ENCODE assay signal across 9 mouse cellular contexts in the genomic region with DNA sequence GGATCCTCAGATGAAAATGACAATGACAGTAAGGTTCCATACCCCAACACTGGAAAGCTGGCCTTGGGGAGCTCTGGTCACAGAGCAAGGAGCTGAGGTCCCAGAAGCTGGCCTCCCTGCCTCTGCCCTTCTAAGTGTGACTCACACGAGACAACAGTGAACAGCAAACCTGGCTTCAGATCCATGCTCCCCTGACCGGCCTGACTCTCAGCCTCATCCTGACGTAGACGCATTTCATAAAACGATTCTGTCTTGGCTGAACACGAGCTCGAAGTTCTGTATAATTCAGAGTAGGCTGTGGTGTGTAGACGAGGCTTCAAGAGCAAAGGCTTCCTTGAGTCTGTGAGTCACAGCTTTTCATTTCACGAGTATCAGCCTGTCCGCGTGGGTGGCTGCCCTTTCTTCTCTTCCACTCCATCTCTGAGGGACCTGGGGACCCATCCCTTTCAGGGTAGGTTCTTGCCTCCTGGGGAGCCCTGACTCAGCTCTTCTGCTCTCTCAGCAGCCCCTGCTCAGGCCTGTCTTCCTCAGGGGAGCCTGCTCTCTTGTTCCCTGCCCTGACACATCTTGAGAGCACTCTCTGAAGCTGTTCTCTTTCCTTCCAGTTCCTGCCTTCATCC. TPM values are rescaled to one million over a fixed set of nuclear protein-coding genes. Genes with fewer than 3 reads are reported as not detected.
DNase-seq lines count a peak whose midpoint lies in the region; ATAC-seq lines count a peak whose summit lies in the region.
"Had no signal": no experiment of that assay in that cellular context is flagged by ENCODE, and none has a peak within 500 bp of the region (broad histone marks: within the 10 kb centered on the region; RNA-seq: fewer than 3 reads in every experiment).

No protein-coding gene starts in this region.

- H3K9me3 ChIP-seq in forebrain, embryonic 10.5 days: no peaks in the 10 kb centered on the region
- no peaks in the 10 kb centered on the region for H3K9me3 ChIP-seq in midbrain, embryonic 14.5 days (ENCODE audit: control insufficient read depth, low read length)
- H3K9me3 ChIP-seq in kidney, embryonic 14.5 days (ENCODE audit: control insufficient read depth, low read length): no peaks in the 10 kb centered on the region
- H3K9me3 ChIP-seq: liver, embryonic 13.5 days had no signal

- H3K4me3 ChIP-seq in forebrain, embryonic 10.5 days: peak overlapping the region; percentile 51; the same call in 1 of the 2 replicates
- no peak overlapping the region for H3K4me3 ChIP-seq in midbrain, embryonic 14.5 days (replicated peaks; ENCODE audit: low read depth, low read length)
- H3K4me3 ChIP-seq in kidney, embryonic 14.5 days (ENCODE audit: low read length): no peak overlapping the region

- H3K27me3 ChIP-seq in forebrain, embryonic 10.5 days (ENCODE audit: poor library complexity, severe bottlenecking): peaks cover 4% of the 10 kb centered on the region; the same call in 1 of the 2 replicates
- H3K27me3 ChIP-seq in midbrain, embryonic 14.5 days (ENCODE audit: control insufficient read depth, insufficient read depth, low read length): no peaks in the 10 kb centered on the region
- no peaks in the 10 kb centered on the region for H3K27me3 ChIP-seq in kidney, embryonic 14.5 days (ENCODE audit: control insufficient read depth, insufficient read depth, low read length)
- H3K27me3 ChIP-seq: liver, embryonic 13.5 days had no signal

- no peaks in the 10 kb centered on the region for H3K36me3 ChIP-seq in forebrain, embryonic 10.5 days (replicated peaks)
- no peaks in the 10 kb centered on the region for H3K36me3 ChIP-seq in midbrain, embryonic 14.5 days (ENCODE audit: control insufficient read depth, insufficient read depth, low read length)
- no peaks in the 10 kb centered on the region for H3K36me3 ChIP-seq in kidney, embryonic 14.5 days (ENCODE audit: control insufficient read depth, insufficient read depth, low read length)
- H3K36me3 ChIP-seq: liver, embryonic 13.5 days had no signal

- no peak overlapping the region for H3K9ac ChIP-seq in midbrain, embryonic 14.5 days (replicated peaks; ENCODE audit: low read length)
- H3K9ac ChIP-seq in kidney, embryonic 14.5 days (ENCODE audit: low read depth, low read length): no peak overlapping the region
- H3K9ac ChIP-seq: liver, embryonic 13.5 days had no signal

- no peak for ATAC-seq in midbrain, embryonic 14.5 days (ENCODE audit: low FRiP score, low TSS enrichment)
- no peak for ATAC-seq in kidney, embryonic 14.5 days (ENCODE audit: low FRiP score, low TSS enrichment)

- DNase-seq in frontal cortex, adult 2 months (ENCODE audit: extremely low spot score in 1 of 2, low spot score in 1 of 2): peak; percentile 59 to 82
- no peak for DNase-seq in frontal cortex, postnatal 25 days (ENCODE audit: low spot score in 2 of 2)
- peak; percentile 15 to 17 for DNase-seq in B cell, adult 2 months
- no peak for DNase-seq in forebrain, embryonic 10.5 days (ENCODE audit: extremely low spot score, low spot score)
- no peak for DNase-seq in midbrain, embryonic 14.5 days
- no peak for DNase-seq in cerebellum, adult 9-11 months
- DNase-seq in layer of hippocampus, adult 11-12 months (ENCODE audit: low spot score): no peak
- DNase-seq: liver, embryonic 13.5 days had no signal

- peak overlapping the region; percentile 66 for H3K27ac ChIP-seq in forebrain, embryonic 10.5 days
- no peak overlapping the region for H3K27ac ChIP-seq in midbrain, embryonic 14.5 days (replicated peaks; ENCODE audit: low read depth, low read length)
- H3K27ac ChIP-seq in kidney, embryonic 14.5 days (ENCODE audit: low read depth, low read length): no peak overlapping the region
- H3K27ac ChIP-seq: liver, embryonic 13.5 days had no signal

- 87% methylated on average over 11 of the region's 11 CpGs for WGBS in forebrain, embryonic 10.5 days
- WGBS in midbrain, embryonic 14.5 days: 80% methylated on average over 11 of the region's 11 CpGs
- 75% methylated on average over 11 of the region's 11 CpGs for WGBS in kidney, embryonic 14.5 days

- peaks cover 25% of the 10 kb centered on the region for H3K4me1 ChIP-seq in forebrain, embryonic 10.5 days
- H3K4me1 ChIP-seq in midbrain, embryonic 14.5 days (ENCODE audit: control insufficient read depth, insufficient read depth, low read length): peaks cover 13% of the 10 kb centered on the region
- no peaks in the 10 kb centered on the region; the same call in 1 of the 2 replicates for H3K4me1 ChIP-seq in kidney, embryonic 14.5 days (ENCODE audit: control insufficient read depth, insufficient read depth, low read length)

- peak overlapping the region; percentile 54; the same call in 1 of the 2 replicates for H3K4me2 ChIP-seq in midbrain, embryonic 14.5 days (ENCODE audit: low read length)
- H3K4me2 ChIP-seq in kidney, embryonic 14.5 days (replicated peaks; ENCODE audit: low read depth, low read length): no peak overlapping the region

RNA-seq across cellular contexts. Expression of a gene that starts 11.2 kb away (rescaled TPM):
- polyA plus RNA-seq in frontal cortex, adult 2 months (2012; rRNA removed): 4.5 and 4.9 TPM in 2 replicates
- polyA plus RNA-seq in forebrain, embryonic 10.5 days (2016; fragmentation: Nextera tagmentation; extraction: Ambion mirVana): 0.48 and 0.63 TPM in 2 replicates
- 2.6 and 5.6 TPM in 2 replicates for polyA plus RNA-seq in midbrain, embryonic 14.5 days (2014; fragmentation: Nextera tagmentation; extraction: Ambion mirVana)
- polyA plus RNA-seq in kidney, embryonic 14.5 days (2014; fragmentation: Nextera tagmentation; extraction: Ambion mirVana): 0.09 and 0.28 TPM in 2 replicates

Comparison
In these comparisons a context has a peak if more than half of its experiments do, and no peak if none do; other contexts are left out.
1. DNase-seq: peak in frontal cortex, adult 2 months (2 of 2) and B cell, adult 2 months (2 of 2); none in frontal cortex, postnatal 25 days (0 of 2), forebrain, embryonic 10.5 days (single experiment), midbrain, embryonic 14.5 days (single experiment), cerebellum, adult 9-11 months (single experiment) and layer of hippocampus, adult 11-12 months (single experiment).